Mouse (Mus musculus) left cerebral cortex, postnatal 25 days (tissue): ENCODE data around the gene Sat1. TPM values are rescaled to one million over a fixed set of nuclear protein-coding genes. Genes with fewer than 3 reads are reported as not detected.

Experiments
- DNase-seq, 2 experiments: peaks; one replicate each; pipeline ENCODE4 v3.0.0; 2022; ENCODE audit warnings: low spot score in 2 of 2, mixed read lengths in 1 of 2
- intact Hi-C: fragments of 180-260 bp; cut with DNase I; formaldehyde crosslinking; loops from one replicate; pipeline ENCODE4 v1.15.1; 2025
- total RNA-seq, 2 experiments: library from RNA; stranded (reverse); gene quantifications; 2 replicates each; pipeline ENCODE4 v1.2.3; 2021

Sat1 gene
- total RNA-seq, 2 experiments from 2014 or later: 67.6 to 78.0 TPM

GRCm38 (mm10) chrX:155171754-155172153 is 44.5 kb downstream of the Sat1 start:
- intact Hi-C loops: no loop called here
- DNase-seq: no peak

GRCm38 (mm10) chrX:155169886-155170285 is 46.4 kb downstream of the Sat1 start:
- intact Hi-C loops: no loop called here
- no peak for DNase-seq

- DNase-seq: no peak
- intact Hi-C loops: no loop called here
Measured at GRCm38 (mm10) chrX:155167667-155168066, 48.6 kb downstream of the Sat1 start.

- no peak for DNase-seq
- intact Hi-C loops: no loop called here
Measured at GRCm38 (mm10) chrX:155166313-155166712, 49.9 kb downstream of the Sat1 start.

GRCm38 (mm10) chrX:155163553-155163952 is 52.7 kb downstream of the Sat1 start:
- no peak for DNase-seq
- intact Hi-C loops: no loop called here

Other genes starting within 250 kb of the Sat1 start
- gene Magea8, start 220.6 kb downstream of the Sat1 start, total RNA-seq: not detected
- not detected for gene Magea5, start 153.3 kb downstream of the Sat1 start, total RNA-seq
- gene Magea1, start 126.7 kb downstream of the Sat1 start, total RNA-seq: not detected
- not detected for gene Magea2, start 122.8 kb downstream of the Sat1 start, total RNA-seq
- gene Cldn34b2, start 88.0 kb downstream of the Sat1 start, total RNA-seq: not detected
- 10 to 100 TPM; 18.1 to 19.2 TPM for gene Acot9, start 46.0 kb upstream of the Sat1 start, total RNA-seq
- gene Prdx4, start 124.3 kb upstream of the Sat1 start, total RNA-seq: 10 to 100 TPM; 21.4 to 23.8 TPM